Mouse (Mus musculus) ES-E14 (cell line): ENCODE data around the gene Gm9999. TPM values are rescaled to one million over a fixed set of nuclear protein-coding genes. Genes with fewer than 3 reads are reported as not detected.

ENCODE experiments used
- DNase-seq: peaks from one replicate; pipeline ENCODE4 v3.0.0-alpha.2; 2013; ENCODE audit warnings: low read depth, low spot score
- H3K27ac ChIP-seq: 2 replicates; pipeline ENCODE4 v1.5.1; 2012; ENCODE audit warnings: low read depth, mild to moderate bottlenecking, low read length, moderate library complexity, mixed read lengths; ENCODE audit not compliant: poor library complexity, insufficient read depth, severe bottlenecking
- H3K36me3 ChIP-seq: 2 replicates; pipeline ENCODE4 v1.6.1; 2012; ENCODE audit warnings: mild to moderate bottlenecking, low read length, moderate library complexity, mixed read lengths; ENCODE audit not compliant: control insufficient read depth, poor library complexity, insufficient read depth, severe bottlenecking
- H3K4me1 ChIP-seq, 2 experiments: fragments of 150-350 bp in 1 of 2; sonication (generic) in 1 of 2; 2 replicates each; pipeline ENCODE4 v1.6.1; 2012; ENCODE audit warnings: low read length in 2 of 2, mild to moderate bottlenecking in 1 of 2, mixed read lengths in 1 of 2; ENCODE audit not compliant: control insufficient read depth in 2 of 2, insufficient read depth in 2 of 2, poor library complexity in 1 of 2
- H3K4me3 ChIP-seq, 2 experiments: fragments of 150-350 bp in 1 of 2; sonication (generic) in 1 of 2; 2 replicates each; pipeline ENCODE4 v1.5.1; 2012; ENCODE audit warnings: low read length in 2 of 2, low read depth in 1 of 2, mild to moderate bottlenecking in 1 of 2, mixed read lengths in 1 of 2; ENCODE audit not compliant: insufficient read depth in 1 of 2, poor library complexity in 1 of 2, severe bottlenecking in 1 of 2
- H3K9ac ChIP-seq: 2 replicates; pipeline ENCODE4 v1.6.1; 2012; ENCODE audit warnings: low read depth, mild to moderate bottlenecking, low read length, mixed read lengths; ENCODE audit not compliant: poor library complexity, insufficient read depth, severe bottlenecking
- H3K9me3 ChIP-seq: fragments of 150-350 bp; sonication (generic); 2 replicates; pipeline ENCODE4 v1.6.1; 2012; ENCODE audit warnings: low read depth, mild to moderate bottlenecking, low read length; ENCODE audit not compliant: control insufficient read depth, insufficient read depth
- CHD2 ChIP-seq: IDR thresholded peaks from 2 replicates; pipeline ENCODE4 v1.6.1; 2014; ENCODE audit warnings: mild to moderate bottlenecking, low read depth, low read length, inconsistent platforms
- HCFC1 ChIP-seq: IDR thresholded peaks from 2 replicates; pipeline ENCODE4 v1.6.1; 2012; ENCODE audit warnings: low read length, inconsistent platforms, borderline replicate concordance; ENCODE audit not compliant: insufficient read depth
- MAFK ChIP-seq: IDR thresholded peaks from 2 replicates; pipeline ENCODE4 v1.6.1; 2014; ENCODE audit warnings: mild to moderate bottlenecking, low read depth, low read length, inconsistent platforms; ENCODE audit not compliant: insufficient read depth
- ZC3H11A ChIP-seq: IDR thresholded peaks from 2 replicates; pipeline ENCODE4 v1.6.1; 2012; ENCODE audit warnings: low read depth, mild to moderate bottlenecking, inconsistent platforms, low read length, borderline replicate concordance
- ZNF384 ChIP-seq: IDR thresholded peaks from 2 replicates; pipeline ENCODE4 v1.6.1; 2012; ENCODE audit warnings: low read depth, low read length, inconsistent platforms
- in situ Hi-C, 2 experiments: fragments of 600-800 bp; cut with MboI; formaldehyde crosslinking; loops; one replicate each; pipeline ENCODE4 v1.15.1; 2025; ENCODE audit warnings: low sequenced_read_pairs in 2 of 2, inconsistent platforms in 1 of 2; ENCODE audit not compliant: unreplicated experiment in 2 of 2
- total RNA-seq: library from RNA; depleted of rRNA; stranded (reverse); fragments of 300-350 nt; gene quantifications from 2 replicates; pipeline ENCODE4 v1.2.3, GENCODE M21; 2012

Gene Gm9999
- total RNA-seq, 1 experiment = not detected

GRCm38 (mm10) chr7:46997008-46997407, 13.6 kb downstream of the Gm9999 start:
- Histone ChIP-seq H3K27ac (no peak overlapping the region), H3K9ac (no peak overlapping the region), H3K9me3 (no peaks in the 10 kb centered on the region), H3K36me3 (peaks cover 28% of the 10 kb centered on the region), H3K4me3 (no peak overlapping the region), H3K4me1 (no peaks in the 10 kb centered on the region)
- in situ Hi-C loops = no loop called here
- no peak for TF ChIP-seq MAFK
- no peak for TF ChIP-seq CHD2
- no peak for TF ChIP-seq ZC3H11A
- TF ChIP-seq ZNF384 = no peak
- TF ChIP-seq HCFC1 = no peak
- no peak for DNase-seq

GRCm38 (mm10) chr7:46997644-46998395, 14.4 kb downstream of the Gm9999 start:
- in situ Hi-C loops = no loop called here
- no peak overlapping the region for H3K4me3 ChIP-seq
- H3K27ac ChIP-seq = no peak overlapping the region
- DNase-seq = no peak
- H3K36me3 ChIP-seq = peaks cover 26% of the 10 kb centered on the region
- H3K9ac ChIP-seq = no peak overlapping the region
- no peaks in the 10 kb centered on the region for H3K4me1 ChIP-seq
- H3K9me3 ChIP-seq = no peaks in the 10 kb centered on the region
- no peak for TF ChIP-seq ZNF384
- TF ChIP-seq CHD2 = no peak
- no peak for TF ChIP-seq ZC3H11A
- no peak for TF ChIP-seq MAFK
- TF ChIP-seq HCFC1 = no peak

GRCm38 (mm10) chr7:46998942-46999341, 15.6 kb downstream of the Gm9999 start:
- Histone ChIP-seq H3K9ac (no peak overlapping the region), H3K36me3 (peaks cover 22% of the 10 kb centered on the region), H3K4me3 (no peak overlapping the region), H3K4me1 (peaks cover 0 to 4% of the 10 kb centered on the region in 2 experiments; a peak in 1 of 4 replicates), H3K9me3 (no peaks in the 10 kb centered on the region), H3K27ac (no peak overlapping the region)
- TF ChIP-seq CHD2 (no peak), ZC3H11A (no peak), ZNF384 (no peak), HCFC1 (no peak), MAFK (no peak)
- DNase-seq = no peak
- in situ Hi-C loops = no loop called here

- no peak overlapping the region for H3K27ac ChIP-seq
- no peak overlapping the region for H3K4me3 ChIP-seq
- no peak for DNase-seq
- peaks cover 0 to 5% of the 10 kb centered on the region in 2 experiments; a peak in 1 of 4 replicates for H3K4me1 ChIP-seq
- H3K36me3 ChIP-seq = peaks cover 17% of the 10 kb centered on the region
- in situ Hi-C loops = no loop called here
- no peak overlapping the region for H3K9ac ChIP-seq
- TF ChIP-seq MAFK (no peak), ZC3H11A (no peak), ZNF384 (no peak), HCFC1 (no peak), CHD2 (no peak)
- H3K9me3 ChIP-seq = no peaks in the 10 kb centered on the region
These were observed 16.7 kb downstream of the Gm9999 start for GRCm38 (mm10) chr7:46999983-47000643.
